Mouse (Mus musculus) stomach, embryonic 14.5 days (tissue): ENCODE results near the gene Gm10663. TPM values are rescaled to one million over a fixed set of nuclear protein-coding genes. Genes with fewer than 3 reads are reported as not detected.

Experiments
- ATAC-seq: fragments of 200-750 bp; cut with Nextera tagmentation; 2 replicates; pipeline ENCODE4 v1.8.0; 2017; ENCODE audit warnings: low read depth, moderate TSS enrichment; ENCODE audit not compliant: insufficient number of reproducible peaks, insufficient read depth, low FRiP score
- H3K27ac ChIP-seq: fragments of 300-500 bp; sonication (generic); 2 replicates; pipeline ENCODE4 v1.5.1; 2014; ENCODE audit warnings: mild to moderate bottlenecking, low read length, moderate library complexity, mixed read lengths
- H3K27me3 ChIP-seq: fragments of 300-500 bp; sonication (generic); 2 replicates; pipeline ENCODE4 v1.6.1; 2014; ENCODE audit warnings: low read length, control low read depth, mixed read lengths; ENCODE audit not compliant: control insufficient read depth, insufficient read depth
- H3K36me3 ChIP-seq: fragments of 300-500 bp; sonication (generic); 2 replicates; pipeline ENCODE4 v1.6.1; 2014; ENCODE audit warnings: mild to moderate bottlenecking, control low read depth, low read length, moderate library complexity, mixed read lengths; ENCODE audit not compliant: control insufficient read depth, insufficient read depth
- H3K4me1 ChIP-seq: fragments of 300-500 bp; sonication (generic); 2 replicates; pipeline ENCODE4 v1.6.1; 2014; ENCODE audit warnings: low read length, control low read depth, mixed read lengths; ENCODE audit not compliant: control insufficient read depth, insufficient read depth
- H3K4me2 ChIP-seq: fragments of 300-500 bp; sonication (generic); replicated peaks from 2 replicates; pipeline ENCODE4 v1.6.1; 2014; ENCODE audit warnings: low read depth, low read length, control low read depth
- H3K4me3 ChIP-seq: fragments of 300-500 bp; sonication (generic); 2 replicates; pipeline ENCODE4 v1.5.1; 2014; ENCODE audit warnings: low read depth, low read length, control low read depth
- H3K9ac ChIP-seq: fragments of 300-500 bp; sonication (generic); replicated peaks from 2 replicates; pipeline ENCODE4 v1.6.1; 2014; ENCODE audit warnings: low read depth, mild to moderate bottlenecking, control low read depth, low read length, moderate library complexity, mixed read lengths
- H3K9me3 ChIP-seq: fragments of 300-500 bp; sonication (generic); 2 replicates; pipeline ENCODE4 v1.6.1; 2016; ENCODE audit warnings: low read depth, low read length, control low read depth; ENCODE audit not compliant: control insufficient read depth
- WGBS: fragments of 180-500 bp; shearing (Covaris S2); extraction: QIAGEN DNeasy Blood & Tissue Kit; methylation state at CpG from one replicate; pipeline ENCODE4 v1.1.7; 2014; 5-methylcytosine and 5-hydroxymethylcytosine counted together
- polyA plus RNA-seq: library from polyadenylated mRNA; unstranded; fragments of >200 nt; fragmentation: Nextera tagmentation; extraction: Ambion mirVana; gene quantifications from 2 replicates; pipeline ENCODE4 v1.2.1, GENCODE M21; 2014

Gene Gm10663
- polyA plus RNA-seq, 1 experiment from 2014 or later, result not detected

GRCm38 (mm10) chr8:65067031-65067430 lies 7.8 kb upstream of the Gm10663 start:
- WGBS, result 93% methylated on average over 4 of the region's 4 CpGs
- H3K4me1 ChIP-seq, result no peaks in the 10 kb centered on the region
- no peaks in the 10 kb centered on the region for H3K9me3 ChIP-seq
- no peaks in the 10 kb centered on the region for H3K27me3 ChIP-seq
- no peaks in the 10 kb centered on the region for H3K36me3 ChIP-seq
- H3K4me2 ChIP-seq, result no peak overlapping the region
- no peak for ATAC-seq
- no peak overlapping the region for H3K9ac ChIP-seq
- no peak overlapping the region for H3K4me3 ChIP-seq
- H3K27ac ChIP-seq, result no peak overlapping the region

GRCm38 (mm10) chr8:65067694-65068472 lies 7.0 kb upstream of the Gm10663 start:
- H3K4me3 ChIP-seq, result no peak overlapping the region
- no peak overlapping the region for H3K9ac ChIP-seq
- ATAC-seq, result no peak
- H3K9me3 ChIP-seq, result no peaks in the 10 kb centered on the region
- WGBS, result 46% methylated on average over 10 of the region's 10 CpGs
- H3K27ac ChIP-seq, result no peak overlapping the region
- H3K36me3 ChIP-seq, result no peaks in the 10 kb centered on the region
- no peak overlapping the region for H3K4me2 ChIP-seq
- no peaks in the 10 kb centered on the region for H3K4me1 ChIP-seq
- H3K27me3 ChIP-seq, result no peaks in the 10 kb centered on the region

GRCm38 (mm10) chr8:65068473-65068819 lies 6.4 kb upstream of the Gm10663 start:
- no peaks in the 10 kb centered on the region for H3K27me3 ChIP-seq
- H3K4me2 ChIP-seq, result no peak overlapping the region

GRCm38 (mm10) chr8:65070996-65071395 lies 3.8 kb upstream of the Gm10663 start:
- Histone ChIP-seq H3K4me1 (no peaks in the 10 kb centered on the region), H3K36me3 (no peaks in the 10 kb centered on the region), H3K9me3 (no peaks in the 10 kb centered on the region), H3K27ac (no peak overlapping the region), H3K9ac (no peak overlapping the region), H3K4me3 (no peak overlapping the region), H3K27me3 (no peaks in the 10 kb centered on the region), H3K4me2 (no peak overlapping the region)
- WGBS, result 68% methylated on average over 4 of the region's 4 CpGs
- no peak for ATAC-seq

More at GRCm38 (mm10) chr8:65068473-65068819, 6.4 kb upstream of the Gm10663 start:
- Histone ChIP-seq H3K4me1 (no peaks in the 10 kb centered on the region), H3K9ac (no peak overlapping the region), H3K36me3 (no peaks in the 10 kb centered on the region), H3K27ac (no peak overlapping the region), H3K4me3 (no peak overlapping the region), H3K9me3 (no peaks in the 10 kb centered on the region)
- 85% methylated on average over 4 of the region's 4 CpGs for WGBS
- no peak for ATAC-seq

- H3K9me3 ChIP-seq, result no peaks in the 10 kb centered on the region
- whole genome bisulfite sequencing, result 74% methylated on average over 9 of the region's 9 CpGs
- no peaks in the 10 kb centered on the region for H3K27me3 ChIP-seq
- no peaks in the 10 kb centered on the region for H3K36me3 ChIP-seq
- H3K9ac ChIP-seq, result no peak overlapping the region
- no peak overlapping the region for H3K4me3 ChIP-seq
- no peaks in the 10 kb centered on the region for H3K4me1 ChIP-seq
- no peak for ATAC-seq
- no peak overlapping the region for H3K4me2 ChIP-seq
- no peak overlapping the region for H3K27ac ChIP-seq
Measured at GRCm38 (mm10) chr8:65080731-65081130, 5.9 kb downstream of the Gm10663 start.

- 73% methylated on average over 2 of the region's 2 CpGs for WGBS
- H3K9ac ChIP-seq, result no peak overlapping the region
- H3K4me1 ChIP-seq, result no peaks in the 10 kb centered on the region
- no peak overlapping the region for H3K27ac ChIP-seq
- H3K4me2 ChIP-seq, result no peak overlapping the region
- no peaks in the 10 kb centered on the region for H3K9me3 ChIP-seq
- H3K4me3 ChIP-seq, result no peak overlapping the region
- no peaks in the 10 kb centered on the region for H3K36me3 ChIP-seq
- ATAC-seq, result no peak
- no peaks in the 10 kb centered on the region for H3K27me3 ChIP-seq
Measured at GRCm38 (mm10) chr8:65085680-65086079, 10.8 kb downstream of the Gm10663 start.

GRCm38 (mm10) chr8:65087711-65088110 lies 12.9 kb downstream of the Gm10663 start:
- Histone ChIP-seq H3K27ac (no peak overlapping the region), H3K27me3 (no peaks in the 10 kb centered on the region), H3K4me3 (no peak overlapping the region), H3K36me3 (no peaks in the 10 kb centered on the region), H3K9ac (no peak overlapping the region), H3K4me1 (no peaks in the 10 kb centered on the region), H3K9me3 (no peaks in the 10 kb centered on the region), H3K4me2 (no peak overlapping the region)
- ATAC-seq, result no peak
- WGBS, result 69% methylated on average over 8 of the region's 8 CpGs

- 89% methylated on average over 12 of the region's 12 CpGs for WGBS
- no peak for ATAC-seq
- Histone ChIP-seq H3K4me3 (no peak overlapping the region), H3K4me1 (no peaks in the 10 kb centered on the region), H3K36me3 (no peaks in the 10 kb centered on the region), H3K4me2 (no peak overlapping the region), H3K27me3 (no peaks in the 10 kb centered on the region), H3K27ac (no peak overlapping the region), H3K9ac (no peak overlapping the region), H3K9me3 (no peaks in the 10 kb centered on the region)
Measured at GRCm38 (mm10) chr8:65088120-65088519, 13.3 kb downstream of the Gm10663 start.

GRCm38 (mm10) chr8:65089781-65090180 lies 14.9 kb downstream of the Gm10663 start:
- no peak for ATAC-seq
- WGBS, result 61% methylated on average over 7 of the region's 7 CpGs
- no peak overlapping the region for H3K4me3 ChIP-seq
- no peaks in the 10 kb centered on the region for H3K36me3 ChIP-seq
- no peak overlapping the region for H3K27ac ChIP-seq
- H3K9ac ChIP-seq, result no peak overlapping the region
- H3K4me1 ChIP-seq, result no peaks in the 10 kb centered on the region
- H3K27me3 ChIP-seq, result no peaks in the 10 kb centered on the region
- H3K9me3 ChIP-seq, result no peaks in the 10 kb centered on the region
- H3K4me2 ChIP-seq, result no peak overlapping the region
